Mouse (Mus musculus): Measurements from ENCODE around the gene Naif1. TPM values are rescaled to one million over a fixed set of nuclear protein-coding genes. Genes with fewer than 3 reads are reported as not detected.
A peak's percentile ranks its signal among the peaks of the same experiment; 100 is the strongest.
"Not testable (repeated sequence)": the region's sequence is repeated elsewhere in the genome, so short reads cannot be mapped to it uniquely, and the experiment has no call there.

The Naif1 gene
- polyA plus RNA-seq, 1 experiment from 2014 or later: 5.6 TPM

DNA sequence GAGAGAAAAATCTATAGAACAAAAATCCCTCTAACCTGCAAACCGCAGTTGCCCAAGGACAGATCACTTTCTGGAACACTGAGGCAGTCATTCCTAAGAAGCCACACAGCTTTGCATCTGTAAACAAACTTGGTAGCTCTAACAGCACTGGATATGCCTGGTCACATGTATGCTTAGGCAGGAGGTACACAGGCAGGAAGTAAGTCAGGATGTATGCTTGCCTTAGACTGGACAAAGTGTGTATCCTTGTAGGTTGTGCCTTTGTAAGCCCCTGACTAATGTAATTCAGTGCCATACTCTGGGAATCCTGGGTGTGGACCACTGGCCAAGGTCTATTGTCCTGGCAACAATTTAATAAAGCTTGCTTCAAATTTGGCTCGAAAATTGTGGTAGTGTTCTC is 13.5 kb downstream of the Naif1 start:
- ATAC-seq (ENCODE audit: insufficient number of reproducible peaks, insufficient read depth, low FRiP score, low TSS enrichment, low read depth): no peak
- Histone ChIP-seq H3K4me2 (no peak overlapping the region), H3K9me3 (no peaks in the 10 kb centered on the region), H3K27me3 (no peaks in the 10 kb centered on the region), H3K9ac (replicated peaks) (no peak overlapping the region), H3K4me1 (replicated peaks) (peaks cover 13% of the 10 kb centered on the region), H3K27ac (no peak overlapping the region), H3K4me3 (replicated peaks) (no peak overlapping the region), H3K36me3 (no peaks in the 10 kb centered on the region)
- WGBS: 74% methylated on average over 2 of the region's 2 CpGs

DNA sequence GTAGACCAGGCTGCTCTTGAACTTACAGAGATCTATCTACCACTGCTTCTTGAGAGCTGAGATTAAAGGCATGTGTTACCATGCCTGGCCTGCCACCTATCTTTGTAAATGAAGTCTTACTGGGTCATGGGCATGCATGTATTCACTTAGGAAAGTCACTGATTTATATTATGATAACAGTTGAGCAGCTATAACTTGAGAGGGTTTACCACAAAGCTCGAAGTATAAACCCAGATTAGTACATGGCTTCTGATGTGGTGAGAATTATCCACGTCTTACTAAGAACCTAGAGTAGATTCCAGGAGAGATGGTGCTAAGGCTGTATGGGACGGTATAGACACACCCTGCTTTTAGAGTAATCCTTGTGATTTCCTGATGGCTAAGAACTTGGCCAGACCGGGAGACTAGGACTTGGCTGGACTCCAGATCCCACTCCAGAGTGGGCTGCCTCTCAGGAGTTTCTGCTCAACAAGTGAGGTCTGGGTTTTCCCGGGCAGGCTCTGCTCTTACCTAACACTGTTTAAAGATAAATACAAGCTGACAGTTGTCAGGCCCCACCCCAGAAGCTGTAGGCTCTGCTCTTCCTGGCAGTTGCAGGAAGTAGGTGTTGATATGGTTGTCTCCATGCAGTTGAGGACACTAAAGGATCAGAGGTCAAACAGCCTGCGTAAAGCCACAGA is 14.1 kb downstream of the Naif1 start:
- ATAC-seq (ENCODE audit: insufficient number of reproducible peaks, insufficient read depth, low FRiP score, low TSS enrichment, low read depth): no peak
- Histone ChIP-seq H3K36me3 (no peaks in the 10 kb centered on the region), H3K9me3 (no peaks in the 10 kb centered on the region), H3K9ac (replicated peaks) (no peak overlapping the region), H3K27me3 (no peaks in the 10 kb centered on the region), H3K27ac (no peak overlapping the region), H3K4me2 (no peak overlapping the region), H3K4me3 (replicated peaks) (no peak overlapping the region), H3K4me1 (replicated peaks) (peaks cover 13% of the 10 kb centered on the region)
- 66% methylated on average over 6 of the region's 6 CpGs for WGBS

DNA sequence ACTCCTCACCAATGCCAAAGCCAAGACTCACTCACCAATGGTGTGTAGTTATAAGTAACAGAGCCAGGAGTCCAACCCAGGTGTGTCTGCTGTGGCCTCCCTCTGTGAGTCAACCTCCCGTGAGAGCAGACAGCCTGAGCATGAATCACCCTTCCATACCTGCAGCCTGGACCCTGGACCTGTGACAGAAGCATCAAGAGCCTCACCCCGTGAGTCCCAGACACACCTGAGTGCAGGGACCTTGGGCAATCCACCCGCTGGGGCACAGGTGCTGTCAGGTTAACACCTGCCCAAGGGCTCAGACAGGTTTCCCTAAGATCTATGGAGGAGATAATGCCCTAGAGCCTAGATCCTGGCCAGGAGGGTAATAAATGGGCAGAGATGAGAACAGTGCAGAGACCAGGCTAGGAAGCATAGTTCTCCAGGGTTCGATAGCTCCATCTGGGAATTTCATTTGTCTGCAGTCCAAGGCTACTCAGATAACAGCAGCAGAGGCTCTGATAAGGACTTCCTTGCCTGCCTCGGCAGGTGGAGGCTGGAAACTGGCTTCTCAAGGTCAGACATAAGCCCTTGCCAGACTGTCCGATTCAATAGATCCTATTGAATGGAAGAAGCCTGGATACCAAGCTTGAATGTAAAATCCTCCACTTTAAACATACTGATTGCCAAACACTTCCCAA is 20.9 kb downstream of the Naif1 start:
- no peak for ATAC-seq (ENCODE audit: insufficient number of reproducible peaks, insufficient read depth, low FRiP score, low TSS enrichment, low read depth)
- 85% methylated on average over 6 of the region's 6 CpGs for WGBS
- no peak overlapping the region for H3K4me3 ChIP-seq (replicated peaks)
- H3K9ac ChIP-seq (replicated peaks): no peak overlapping the region
- no peaks in the 10 kb centered on the region for H3K4me1 ChIP-seq (replicated peaks)
- H3K4me2 ChIP-seq: no peak overlapping the region
- no peaks in the 10 kb centered on the region for H3K27me3 ChIP-seq
- no peaks in the 10 kb centered on the region for H3K36me3 ChIP-seq
- H3K9me3 ChIP-seq: no peaks in the 10 kb centered on the region
- H3K27ac ChIP-seq: no peak overlapping the region

DNA sequence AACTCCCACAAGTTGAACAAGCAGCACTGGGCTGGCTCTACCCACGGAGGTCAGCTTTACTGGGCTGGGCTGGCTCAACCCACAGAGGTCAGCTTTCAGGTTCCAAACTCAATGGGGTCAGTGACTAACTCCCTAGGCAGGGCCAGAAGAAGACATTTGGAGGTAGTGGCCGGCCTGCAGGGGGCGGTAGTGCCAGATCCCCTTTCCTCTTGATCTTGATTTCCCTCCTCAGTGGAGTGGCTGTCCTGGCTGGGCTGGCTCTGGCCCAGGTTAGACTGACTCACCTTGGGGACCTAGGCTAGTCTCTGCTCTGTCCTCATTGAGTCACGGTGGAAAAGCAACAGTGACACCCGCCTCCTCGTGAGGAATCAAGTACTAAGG is 21.4 kb downstream of the Naif1 start:
- H3K9me3 ChIP-seq: no peaks in the 10 kb centered on the region
- no peak overlapping the region for H3K4me3 ChIP-seq (replicated peaks)
- H3K4me2 ChIP-seq: no peak overlapping the region
- ATAC-seq (ENCODE audit: insufficient number of reproducible peaks, insufficient read depth, low FRiP score, low TSS enrichment, low read depth): no peak
- no peak overlapping the region for H3K27ac ChIP-seq
- H3K4me1 ChIP-seq (replicated peaks): no peaks in the 10 kb centered on the region
- no peaks in the 10 kb centered on the region for H3K27me3 ChIP-seq
- no peaks in the 10 kb centered on the region for H3K36me3 ChIP-seq
- no peak overlapping the region for H3K9ac ChIP-seq (replicated peaks)
- WGBS: 80% methylated on average over 6 of the region's 6 CpGs

DNA sequence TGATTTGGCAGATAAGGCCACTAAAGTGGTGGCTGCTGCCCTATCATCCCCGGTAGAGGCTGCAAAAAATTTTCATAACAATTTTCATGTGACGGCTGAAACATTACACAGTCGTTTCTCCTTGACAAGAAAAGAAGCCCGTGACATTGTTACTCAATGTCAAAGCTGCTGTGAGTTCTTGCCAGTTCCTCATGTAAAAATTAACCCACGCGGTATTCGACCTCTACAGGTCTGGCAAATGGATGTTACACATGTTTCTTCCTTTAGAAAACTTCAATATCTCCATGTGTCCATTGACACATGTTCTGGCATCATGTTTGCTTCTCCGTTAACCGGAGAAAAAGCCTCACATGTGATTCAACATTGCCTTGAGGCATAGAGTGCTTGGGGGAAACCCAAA is 25.1 kb downstream of the Naif1 start:
- not testable (repeated sequence) for H3K9ac ChIP-seq (replicated peaks); H3K4me3 ChIP-seq (replicated peaks); H3K36me3 ChIP-seq; H3K27me3 ChIP-seq; ATAC-seq (ENCODE audit: insufficient number of reproducible peaks, insufficient read depth, low FRiP score, low TSS enrichment, low read depth); H3K27ac ChIP-seq; H3K4me1 ChIP-seq (replicated peaks); H3K4me2 ChIP-seq
- H3K9me3 ChIP-seq: peaks cover 11% of the 10 kb centered on the region; the same call in 1 of the 2 replicates
- WGBS: 93% methylated on average over 5 of the region's 9 CpGs

DNA sequence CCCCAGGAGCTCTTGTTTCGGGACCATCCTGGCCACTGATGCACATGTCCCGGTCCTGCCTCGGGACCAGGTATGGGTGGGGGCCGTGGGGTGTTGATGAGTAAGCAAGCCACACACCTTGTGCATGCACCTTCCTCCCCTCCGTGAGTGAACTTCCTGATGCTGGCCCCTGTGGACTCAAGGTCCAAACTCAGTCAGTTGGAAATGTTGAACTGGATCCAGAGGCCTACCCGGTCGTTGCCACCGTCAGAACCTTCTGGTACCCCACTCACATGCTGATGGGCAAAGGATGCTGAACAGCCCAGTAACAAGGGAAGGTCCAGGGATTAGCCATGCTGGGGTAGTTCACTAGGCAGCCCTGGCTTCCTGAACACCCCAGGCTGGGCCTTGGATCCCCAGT is 32.1 kb downstream of the Naif1 start:
- no peak overlapping the region for H3K4me2 ChIP-seq
- peaks cover 7% of the 10 kb centered on the region; the same call in 1 of the 2 replicates for H3K4me1 ChIP-seq (replicated peaks)
- H3K9me3 ChIP-seq: peaks cover 11% of the 10 kb centered on the region; the same call in 1 of the 2 replicates
- no peak overlapping the region for H3K4me3 ChIP-seq (replicated peaks)
- 87% methylated on average over 8 of the region's 8 CpGs for WGBS
- H3K27me3 ChIP-seq: no peaks in the 10 kb centered on the region
- no peak overlapping the region for H3K9ac ChIP-seq (replicated peaks)
- H3K36me3 ChIP-seq: no peaks in the 10 kb centered on the region
- H3K27ac ChIP-seq: no peak overlapping the region
- ATAC-seq (ENCODE audit: insufficient number of reproducible peaks, insufficient read depth, low FRiP score, low TSS enrichment, low read depth): no peak

DNA sequence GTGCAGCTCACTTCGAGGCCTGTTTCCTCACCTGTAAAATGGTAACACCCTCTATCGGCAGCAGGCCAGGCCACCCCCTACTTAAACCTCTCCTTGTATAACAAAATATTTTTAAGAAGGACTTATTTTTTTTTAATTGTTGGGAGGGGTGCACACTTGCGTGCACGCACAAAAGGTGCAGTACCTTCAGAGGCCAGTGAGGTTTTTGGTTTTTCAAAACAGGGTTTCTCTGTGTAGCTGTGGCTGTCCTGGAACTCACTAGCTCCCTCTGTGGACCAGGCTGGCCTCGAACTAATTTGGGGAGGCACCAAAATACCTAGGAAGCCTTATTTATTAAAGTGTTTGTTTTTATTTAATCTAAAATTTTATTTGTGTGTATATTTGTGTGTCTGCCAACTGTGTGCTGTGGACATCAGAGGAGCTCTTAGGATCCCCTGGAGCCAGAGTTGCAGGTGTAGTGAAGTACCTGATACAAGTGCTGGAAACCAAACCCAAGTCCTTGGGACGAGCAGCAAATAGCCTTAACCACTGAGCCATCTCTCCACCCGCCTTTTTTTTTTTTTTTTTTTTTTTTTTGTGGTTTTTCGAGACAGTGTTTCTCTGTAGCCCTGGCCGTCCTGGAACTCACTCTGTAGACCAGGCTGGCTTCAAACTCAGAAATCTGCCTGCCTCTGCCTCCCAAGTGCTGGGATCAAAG is 33.1 kb downstream of the Naif1 start:
- H3K27ac ChIP-seq: peak overlapping the region; percentile 70
- no peaks in the 10 kb centered on the region for H3K27me3 ChIP-seq
- ATAC-seq (ENCODE audit: insufficient number of reproducible peaks, insufficient read depth, low FRiP score, low TSS enrichment, low read depth): no peak
- H3K9ac ChIP-seq (replicated peaks): no peak overlapping the region
- H3K4me1 ChIP-seq (replicated peaks): peaks cover 7% of the 10 kb centered on the region; the same call in 1 of the 2 replicates
- peaks cover 11% of the 10 kb centered on the region; the same call in 1 of the 2 replicates for H3K9me3 ChIP-seq
- H3K4me3 ChIP-seq (replicated peaks): no peak overlapping the region
- H3K36me3 ChIP-seq: no peaks in the 10 kb centered on the region
- no peak overlapping the region for H3K4me2 ChIP-seq
- 68% methylated on average over 9 of the region's 9 CpGs for WGBS

DNA sequence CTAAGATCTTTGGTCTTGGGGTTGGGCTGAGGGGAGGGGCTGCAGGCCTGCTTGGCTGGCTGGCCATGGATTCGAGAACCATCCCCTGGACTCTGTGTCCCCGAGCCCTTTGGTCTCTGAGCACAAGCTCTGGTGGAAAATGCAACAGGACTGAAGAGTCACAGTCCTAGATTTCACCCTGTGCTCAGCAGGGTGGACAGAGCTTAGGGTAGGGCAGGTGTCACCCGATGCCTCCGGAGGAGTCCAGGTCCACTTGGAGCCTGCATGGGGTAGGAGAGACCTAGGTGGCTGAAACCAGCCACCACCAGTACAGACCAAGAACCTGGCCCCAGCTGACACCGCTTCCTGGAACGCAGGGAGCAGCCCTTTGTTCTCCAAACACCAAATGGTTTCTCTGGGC is 34.7 kb downstream of the Naif1 start:
- Histone ChIP-seq H3K9me3 (no peaks in the 10 kb centered on the region), H3K4me2 (no peak overlapping the region), H3K36me3 (no peaks in the 10 kb centered on the region), H3K9ac (replicated peaks) (no peak overlapping the region), H3K27me3 (no peaks in the 10 kb centered on the region), H3K4me1 (replicated peaks) (peaks cover 7% of the 10 kb centered on the region; the same call in 1 of the 2 replicates), H3K27ac (no peak overlapping the region), H3K4me3 (replicated peaks) (no peak overlapping the region)
- no peak for ATAC-seq (ENCODE audit: insufficient number of reproducible peaks, insufficient read depth, low FRiP score, low TSS enrichment, low read depth)
- WGBS: 71% methylated on average over 6 of the region's 6 CpGs

DNA sequence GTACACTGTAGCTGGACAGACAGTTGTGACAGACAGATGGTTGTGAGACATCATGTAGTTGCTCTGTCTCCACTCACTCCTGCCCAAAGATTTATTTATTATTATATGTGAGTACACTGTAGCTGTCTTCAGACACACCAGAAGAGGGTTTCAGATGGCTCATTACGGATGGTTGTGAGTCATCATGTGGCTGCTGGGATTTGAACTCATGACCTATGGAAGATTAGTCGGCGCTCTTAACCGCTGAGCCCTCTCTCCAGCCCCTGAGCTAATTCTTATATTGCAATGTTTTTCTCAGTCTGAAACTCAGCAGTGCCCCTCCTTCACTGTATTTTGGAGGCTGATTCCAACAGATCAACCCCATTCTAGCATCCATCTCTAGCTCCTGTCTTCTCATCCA is 35.5 kb downstream of the Naif1 start:
- H3K4me2 ChIP-seq: no peak overlapping the region
- peaks cover 7% of the 10 kb centered on the region; the same call in 1 of the 2 replicates for H3K4me1 ChIP-seq (replicated peaks)
- no peak for ATAC-seq (ENCODE audit: insufficient number of reproducible peaks, insufficient read depth, low FRiP score, low TSS enrichment, low read depth)
- 94% methylated on average over 4 of the region's 4 CpGs for WGBS
- no peaks in the 10 kb centered on the region for H3K9me3 ChIP-seq
- no peaks in the 10 kb centered on the region for H3K36me3 ChIP-seq
- H3K4me3 ChIP-seq (replicated peaks): no peak overlapping the region
- no peaks in the 10 kb centered on the region for H3K27me3 ChIP-seq
- H3K27ac ChIP-seq: no peak overlapping the region
- H3K9ac ChIP-seq (replicated peaks): no peak overlapping the region

DNA sequence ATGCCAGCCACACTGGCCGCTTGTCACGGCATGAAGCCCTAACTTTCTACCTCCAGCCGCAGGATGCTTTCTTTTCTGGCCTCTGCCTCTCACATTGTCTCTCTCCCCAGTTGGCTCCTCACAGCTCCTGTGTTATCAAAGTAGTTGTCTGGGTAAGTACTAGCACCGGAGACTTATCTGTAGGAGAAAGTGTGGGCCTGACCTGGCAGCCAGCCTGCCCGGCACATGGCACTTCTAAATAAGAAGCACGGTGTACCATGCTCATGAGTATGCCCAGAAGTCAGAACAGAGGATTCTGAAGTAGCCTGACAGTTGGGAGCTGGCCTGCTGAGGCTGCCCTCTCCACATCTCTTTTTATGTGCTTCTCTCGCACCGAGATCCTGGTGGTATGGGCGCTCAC is 35.9 kb downstream of the Naif1 start:
- WGBS: 93% methylated on average over 9 of the region's 9 CpGs
- Histone ChIP-seq H3K4me3 (replicated peaks) (no peak overlapping the region), H3K9ac (replicated peaks) (peak overlapping the region; percentile 34; the same call in 1 of the 2 replicates), H3K4me1 (replicated peaks) (peaks cover 7% of the 10 kb centered on the region; the same call in 1 of the 2 replicates), H3K9me3 (no peaks in the 10 kb centered on the region), H3K4me2 (no peak overlapping the region), H3K36me3 (no peaks in the 10 kb centered on the region), H3K27me3 (no peaks in the 10 kb centered on the region), H3K27ac (no peak overlapping the region)
- ATAC-seq (ENCODE audit: insufficient number of reproducible peaks, insufficient read depth, low FRiP score, low TSS enrichment, low read depth): no peak

DNA sequence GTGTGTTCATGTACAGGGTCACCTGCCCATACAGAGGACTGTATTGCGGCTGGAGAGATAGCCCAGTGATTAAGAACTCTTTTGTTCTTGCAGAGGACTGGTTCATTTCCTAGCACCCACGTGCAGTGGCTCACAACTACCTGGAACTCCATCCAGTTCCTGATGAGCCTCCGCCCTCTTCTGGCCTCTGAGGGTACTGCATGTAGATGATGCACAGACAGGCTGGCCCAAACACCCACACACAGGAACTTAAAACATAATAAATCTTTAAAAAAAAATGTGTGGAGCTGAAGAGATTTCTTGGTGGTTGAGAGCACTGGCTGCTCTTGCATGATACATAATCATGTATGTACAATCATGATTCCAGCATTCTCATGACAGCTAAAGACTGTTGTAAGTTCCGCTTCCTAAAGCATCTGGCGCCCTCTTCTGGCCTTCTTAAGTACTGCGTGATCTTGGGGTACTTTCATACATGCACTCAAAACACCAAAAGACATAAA is 36.9 kb downstream of the Naif1 start:
- Histone ChIP-seq H3K9me3 (no peaks in the 10 kb centered on the region), H3K36me3 (no peaks in the 10 kb centered on the region), H3K27me3 (no peaks in the 10 kb centered on the region), H3K4me3 (replicated peaks) (no peak overlapping the region), H3K4me1 (replicated peaks) (peaks cover 7% of the 10 kb centered on the region; the same call in 1 of the 2 replicates), H3K4me2 (no peak overlapping the region), H3K9ac (replicated peaks) (no peak overlapping the region), H3K27ac (no peak overlapping the region)
- 8% methylated on average over 6 of the region's 6 CpGs for WGBS
- 0 out of 2 replicates have a peak, but pooled peaks have one; percentile 52 for ATAC-seq (ENCODE audit: insufficient number of reproducible peaks, insufficient read depth, low FRiP score, low TSS enrichment, low read depth)
